Mouse (Mus musculus): ENCODE data around the gene Gm15517. TPM values are rescaled to one million over a fixed set of nuclear protein-coding genes. Genes with fewer than 3 reads are reported as not detected.
A peak's percentile ranks its signal among the peaks of the same experiment; 100 is the strongest.
"Not testable (repeated sequence)": the region's sequence is repeated elsewhere in the genome, so short reads cannot be mapped to it uniquely, and the experiment has no call there.

Gene Gm15517
- polyA plus RNA-seq, 1 experiment from 2014 or later, result not detected

GRCm38 (mm10) chr7:44273446-44273845 lies 12.2 kb downstream of the Gm15517 start:
- no peak overlapping the region for H3K4me3 ChIP-seq (replicated peaks)
- H3K4me1 ChIP-seq, result no peaks in the 10 kb centered on the region
- ATAC-seq (ENCODE audit: insufficient read depth, low FRiP score, low read depth), result no peak
- no peaks in the 10 kb centered on the region for H3K9me3 ChIP-seq
- H3K4me2 ChIP-seq, result no peak overlapping the region
- no peak overlapping the region for H3K27ac ChIP-seq
- WGBS, result 72% methylated on average over 7 of the region's 7 CpGs
- H3K9ac ChIP-seq, result no peak overlapping the region
- H3K27me3 ChIP-seq (replicated peaks), result 0 out of 2 replicates have a peak, but pooled peaks cover 8% of the 10 kb centered on the region
- no peaks in the 10 kb centered on the region for H3K36me3 ChIP-seq

GRCm38 (mm10) chr7:44274096-44274495 lies 12.8 kb downstream of the Gm15517 start:
- no peaks in the 10 kb centered on the region for H3K36me3 ChIP-seq
- H3K27me3 ChIP-seq (replicated peaks), result 0 out of 2 replicates have a peak, but pooled peaks cover 8% of the 10 kb centered on the region
- no peak overlapping the region for H3K9ac ChIP-seq
- no peak overlapping the region for H3K27ac ChIP-seq
- H3K4me2 ChIP-seq, result no peak overlapping the region
- H3K4me3 ChIP-seq (replicated peaks), result no peak overlapping the region
- no peaks in the 10 kb centered on the region for H3K9me3 ChIP-seq
- ATAC-seq (ENCODE audit: insufficient read depth, low FRiP score, low read depth), result no peak
- no peaks in the 10 kb centered on the region for H3K4me1 ChIP-seq
- 28% methylated on average over 11 of the region's 11 CpGs for WGBS

- no peak for ATAC-seq (ENCODE audit: insufficient read depth, low FRiP score, low read depth)
- WGBS, result 75% methylated on average over 3 of the region's 3 CpGs
- H3K4me1 ChIP-seq, result no peaks in the 10 kb centered on the region
- no peak overlapping the region for H3K4me3 ChIP-seq (replicated peaks)
- H3K36me3 ChIP-seq, result no peaks in the 10 kb centered on the region
- H3K27ac ChIP-seq, result no peak overlapping the region
- 0 out of 2 replicates have a peak, but pooled peaks cover 8% of the 10 kb centered on the region for H3K27me3 ChIP-seq (replicated peaks)
- no peak overlapping the region for H3K4me2 ChIP-seq
- no peaks in the 10 kb centered on the region for H3K9me3 ChIP-seq
- no peak overlapping the region for H3K9ac ChIP-seq
Observed at GRCm38 (mm10) chr7:44275546-44275945, 14.3 kb downstream of the Gm15517 start.

- ATAC-seq (ENCODE audit: insufficient read depth, low FRiP score, low read depth), result no peak; the same call in 1 of the 2 replicates
- Histone ChIP-seq H3K36me3 (no peaks in the 10 kb centered on the region), H3K9me3 (no peaks in the 10 kb centered on the region), H3K4me1 (no peaks in the 10 kb centered on the region), H3K27me3 (replicated peaks) (0 out of 2 replicates have a peak, but pooled peaks cover 8% of the 10 kb centered on the region), H3K27ac (no peak overlapping the region), H3K4me3 (replicated peaks) (no peak overlapping the region), H3K4me2 (no peak overlapping the region), H3K9ac (no peak overlapping the region)
- WGBS, result 63% methylated on average over 10 of the region's 10 CpGs
Observed at GRCm38 (mm10) chr7:44276461-44277249, 15.4 kb downstream of the Gm15517 start.

GRCm38 (mm10) chr7:44277250-44277622 lies 16.0 kb downstream of the Gm15517 start:
- Histone ChIP-seq H3K4me3 (replicated peaks) (no peak overlapping the region), H3K9me3 (no peaks in the 10 kb centered on the region), H3K27ac (no peak overlapping the region), H3K4me1 (no peaks in the 10 kb centered on the region), H3K9ac (no peak overlapping the region), H3K36me3 (no peaks in the 10 kb centered on the region), H3K4me2 (no peak overlapping the region), H3K27me3 (replicated peaks) (0 out of 2 replicates have a peak, but pooled peaks cover 8% of the 10 kb centered on the region)
- no peak for ATAC-seq (ENCODE audit: insufficient read depth, low FRiP score, low read depth)
- WGBS, result 44% methylated on average over 2 of the region's 2 CpGs

- H3K27ac ChIP-seq, result no peak overlapping the region
- H3K9ac ChIP-seq, result no peak overlapping the region
- H3K4me2 ChIP-seq, result no peak overlapping the region
- no peaks in the 10 kb centered on the region for H3K9me3 ChIP-seq
- H3K4me1 ChIP-seq, result no peaks in the 10 kb centered on the region
- ATAC-seq (ENCODE audit: insufficient read depth, low FRiP score, low read depth), result no peak
- H3K36me3 ChIP-seq, result no peaks in the 10 kb centered on the region
- H3K4me3 ChIP-seq (replicated peaks), result no peak overlapping the region
- no peaks in the 10 kb centered on the region for H3K27me3 ChIP-seq (replicated peaks)
- 60% methylated on average over 1 of the region's 1 CpGs for WGBS
Observed at GRCm38 (mm10) chr7:44280959-44281358, 19.7 kb downstream of the Gm15517 start.

GRCm38 (mm10) chr7:44281586-44281985 lies 20.3 kb downstream of the Gm15517 start:
- Histone ChIP-seq H3K4me2 (no peak overlapping the region), H3K9me3 (no peaks in the 10 kb centered on the region), H3K36me3 (no peaks in the 10 kb centered on the region), H3K27me3 (replicated peaks) (no peaks in the 10 kb centered on the region), H3K4me3 (replicated peaks) (no peak overlapping the region), H3K4me1 (no peaks in the 10 kb centered on the region), H3K9ac (no peak overlapping the region), H3K27ac (no peak overlapping the region)
- ATAC-seq (ENCODE audit: insufficient read depth, low FRiP score, low read depth), result no peak
- 80% methylated on average over 7 of the region's 7 CpGs for WGBS

GRCm38 (mm10) chr7:44287760-44288159 lies 26.5 kb downstream of the Gm15517 start:
- no peaks in the 10 kb centered on the region for H3K4me1 ChIP-seq
- WGBS, result 55% methylated on average over 7 of the region's 7 CpGs
- H3K9me3 ChIP-seq, result no peaks in the 10 kb centered on the region
- no peak overlapping the region for H3K4me2 ChIP-seq
- H3K9ac ChIP-seq, result no peak overlapping the region
- H3K27ac ChIP-seq, result no peak overlapping the region
- H3K27me3 ChIP-seq (replicated peaks), result no peaks in the 10 kb centered on the region
- no peaks in the 10 kb centered on the region for H3K36me3 ChIP-seq
- no peak overlapping the region for H3K4me3 ChIP-seq (replicated peaks)
- ATAC-seq (ENCODE audit: insufficient read depth, low FRiP score, low read depth), result no peak

GRCm38 (mm10) chr7:44290986-44291385 lies 29.7 kb downstream of the Gm15517 start:
- ATAC-seq (ENCODE audit: insufficient read depth, low FRiP score, low read depth), result no peak
- no peaks in the 10 kb centered on the region for H3K27me3 ChIP-seq (replicated peaks)
- 64% methylated on average over 4 of the region's 4 CpGs for WGBS

GRCm38 (mm10) chr7:44291418-44291817 lies 30.2 kb downstream of the Gm15517 start:
- Histone ChIP-seq H3K9me3 (no peaks in the 10 kb centered on the region), H3K9ac (no peak overlapping the region), H3K4me2 (no peak overlapping the region), H3K4me3 (replicated peaks) (no peak overlapping the region), H3K36me3 (no peaks in the 10 kb centered on the region), H3K4me1 (no peaks in the 10 kb centered on the region), H3K27me3 (replicated peaks) (no peaks in the 10 kb centered on the region), H3K27ac (no peak overlapping the region)
- no peak for ATAC-seq (ENCODE audit: insufficient read depth, low FRiP score, low read depth)
- 53% methylated on average over 4 of the region's 4 CpGs for WGBS

More at GRCm38 (mm10) chr7:44290986-44291385, 29.7 kb downstream of the Gm15517 start:
- H3K9ac ChIP-seq, result no peak overlapping the region
- H3K4me3 ChIP-seq (replicated peaks), result no peak overlapping the region
- no peaks in the 10 kb centered on the region for H3K9me3 ChIP-seq
- H3K4me1 ChIP-seq, result no peaks in the 10 kb centered on the region
- no peak overlapping the region for H3K27ac ChIP-seq
- no peaks in the 10 kb centered on the region for H3K36me3 ChIP-seq
- no peak overlapping the region for H3K4me2 ChIP-seq

GRCm38 (mm10) chr7:44297501-44297900 lies 36.3 kb downstream of the Gm15517 start:
- not testable (repeated sequence) for H3K4me1 ChIP-seq; H3K9me3 ChIP-seq; H3K27me3 ChIP-seq (replicated peaks); H3K4me2 ChIP-seq; H3K27ac ChIP-seq; H3K9ac ChIP-seq; ATAC-seq (ENCODE audit: insufficient read depth, low FRiP score, low read depth); H3K36me3 ChIP-seq; H3K4me3 ChIP-seq (replicated peaks)
- WGBS, result 87% methylated on average over 2 of the region's 2 CpGs

- 80% methylated on average over 14 of the region's 14 CpGs for WGBS
- no peaks in the 10 kb centered on the region for H3K9me3 ChIP-seq
- peak overlapping the region; percentile 77 for H3K4me3 ChIP-seq (replicated peaks)
- no peaks in the 10 kb centered on the region for H3K36me3 ChIP-seq
- H3K27ac ChIP-seq, result peak overlapping the region; percentile 95
- H3K4me2 ChIP-seq, result peak overlapping the region; percentile 79
- peak overlapping the region; percentile 94 for H3K9ac ChIP-seq
- peaks cover 18% of the 10 kb centered on the region for H3K4me1 ChIP-seq
- no peaks in the 10 kb centered on the region for H3K27me3 ChIP-seq (replicated peaks)
- ATAC-seq (ENCODE audit: insufficient read depth, low FRiP score, low read depth), result no peak
Observed at GRCm38 (mm10) chr7:44303346-44304340, 42.4 kb downstream of the Gm15517 start.
